Mouse (Mus musculus) limb, embryonic 14.5 days (tissue): ENCODE measurements at regions not wholly inside any gene's neighbourhood (a gene's known extent, or its start where the extent isn't known, plus 50 kb on each side); places are given as distances from the start of the nearest gene placed in this dataset.

ENCODE experiments used
- ATAC-seq: fragments of 200-750 bp; cut with Nextera tagmentation; 2 replicates; pipeline ENCODE4 v1.8.0; 2017; ENCODE audit warnings: low read depth, moderate number of reproducible peaks, moderate TSS enrichment; ENCODE audit not compliant: low FRiP score
- DNase-seq: peaks from one replicate; pipeline ENCODE4 v3.0.0-alpha.2; 2015; ENCODE audit warnings: low spot score
- H3K27ac ChIP-seq: fragments of 300-500 bp; sonication (generic); replicated peaks from 2 replicates; pipeline ENCODE4 v1.5.1; 2014; ENCODE audit warnings: low read depth, mild to moderate bottlenecking, low read length, moderate library complexity, mixed read lengths
- H3K27me3 ChIP-seq: fragments of 300-500 bp; sonication (generic); 2 replicates; pipeline ENCODE4 v1.6.1; 2014; ENCODE audit warnings: low read length, mixed read lengths; ENCODE audit not compliant: control insufficient read depth, insufficient read depth
- H3K36me3 ChIP-seq: fragments of 300-500 bp; sonication (generic); 2 replicates; pipeline ENCODE4 v1.6.1; 2014; ENCODE audit warnings: mild to moderate bottlenecking, low read length, moderate library complexity, mixed read lengths; ENCODE audit not compliant: control insufficient read depth, insufficient read depth
- H3K4me1 ChIP-seq: fragments of 300-500 bp; sonication (generic); 2 replicates; pipeline ENCODE4 v1.6.1; 2014; ENCODE audit warnings: antibody characterized with exemption, low read length, mixed read lengths; ENCODE audit not compliant: control insufficient read depth, insufficient read depth
- H3K4me2 ChIP-seq: fragments of 300-500 bp; sonication (generic); replicated peaks from 2 replicates; pipeline ENCODE4 v1.6.1; 2014; ENCODE audit warnings: low read depth, mild to moderate bottlenecking, low read length, moderate library complexity; ENCODE audit not compliant: severe bottlenecking
- H3K4me3 ChIP-seq: fragments of 300-500 bp; sonication (generic); replicated peaks from 2 replicates; pipeline ENCODE4 v1.5.1; 2014; ENCODE audit warnings: low read length
- H3K9ac ChIP-seq: fragments of 300-500 bp; sonication (generic); 2 replicates; pipeline ENCODE4 v1.6.1; 2014; ENCODE audit warnings: mild to moderate bottlenecking, low read depth, low read length, moderate library complexity; ENCODE audit not compliant: severe bottlenecking
- H3K9me3 ChIP-seq: fragments of 300-500 bp; sonication (generic); 2 replicates; pipeline ENCODE4 v1.6.1; 2016; ENCODE audit warnings: low read length; ENCODE audit not compliant: control insufficient read depth
- POLR2A ChIP-seq: fragments of 200-500 bp; IDR thresholded peaks from 2 replicates; pipeline ENCODE4 v1.8.0; 2012; ENCODE audit warnings: inconsistent platforms, mild to moderate bottlenecking, moderate library complexity, borderline replicate concordance; ENCODE audit not compliant: insufficient read depth, insufficient read length; ENCODE audit errors: extremely low read depth
- WGBS: fragments of 180-500 bp; shearing (Covaris S2); extraction: QIAGEN DNeasy Blood & Tissue Kit; methylation state at CpG from one replicate; pipeline ENCODE4 v1.1.7; 2014; 5-methylcytosine and 5-hydroxymethylcytosine counted together

- no peak overlapping the region for H3K9ac ChIP-seq
- no peaks in the 10 kb centered on the region for H3K9me3 ChIP-seq
- no peak overlapping the region for H3K27ac ChIP-seq
- H3K4me1 ChIP-seq = no peaks in the 10 kb centered on the region
- DNase-seq (no peak), ATAC-seq (no peak)
- 81% methylated on average over 7 of the region's 7 CpGs for WGBS
- H3K27me3 ChIP-seq = no peaks in the 10 kb centered on the region
- H3K36me3 ChIP-seq = no peaks in the 10 kb centered on the region
- no peak overlapping the region for H3K4me2 ChIP-seq
- no peak overlapping the region for H3K4me3 ChIP-seq
- no peak for TF ChIP-seq POLR2A
Observed at GRCm38 (mm10) chr12:45929001-45929759, 854.7 kb upstream of the Stxbp6 start.
